Comparison of ENCODE assay signal across 20 mouse cellular contexts in the genomic region with DNA sequence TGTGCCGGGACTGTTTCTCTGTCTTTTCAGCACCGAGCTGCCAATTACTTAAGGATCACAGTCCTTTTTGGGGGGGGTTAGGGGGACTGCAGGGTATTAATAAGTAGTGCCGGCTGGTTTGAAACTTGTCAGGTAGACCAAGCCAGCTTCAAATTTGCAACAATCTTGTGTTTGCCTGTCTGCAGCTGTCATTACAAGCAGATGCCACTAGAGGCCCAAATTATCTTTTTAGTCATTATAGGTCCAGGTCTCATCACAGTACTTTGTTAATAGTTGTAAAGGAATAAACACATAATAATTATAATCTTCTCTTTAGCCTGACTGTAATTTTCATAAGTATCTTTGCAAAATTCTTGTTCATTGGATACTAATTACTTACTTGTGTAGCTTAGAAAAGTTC. TPM values are rescaled to one million over a fixed set of nuclear protein-coding genes. Genes with fewer than 3 reads are reported as not detected.
DNase-seq lines count a peak whose midpoint lies in the region; TF ChIP-seq lines count a peak whose summit lies in the region.
"Had no signal": no experiment of that assay in that cellular context is flagged by ENCODE, and none has a peak within 500 bp of the region (broad histone marks: within the 10 kb centered on the region; RNA-seq: fewer than 3 reads in every experiment).

No protein-coding gene starts in this region.

- no peak for TF ChIP-seq POLR2A in CH12.LX (IDR thresholded peaks at IDR 0.05; ENCODE audit: low read depth, low read length)
- no peak for TF ChIP-seq POLR2A in brain, embryonic 14.5 days (IDR thresholded peaks at IDR 0.05; ENCODE audit: borderline replicate concordance, extremely low read depth, insufficient read depth, insufficient read length, poor library complexity, severe bottlenecking)

- intact Hi-C loops in gastrocnemius, adult 2 months (cut with DNase I) = no loop called here
- intact Hi-C loops in gastrocnemius, postnatal 14 days (cut with DNase I; ENCODE audit: low total_unique reads) = loop anchor here (10.0 kb wide), 1 partner anchor 90 kb away; no protein-coding TSS in a partner anchor
- intact Hi-C loops in left cerebral cortex, adult 2 months (cut with DNase I) = no loop called here

- no peak overlapping the region for H3K9ac ChIP-seq in CH12.LX (ENCODE audit: insufficient read depth, low read depth)
- H3K9ac ChIP-seq: hindbrain, embryonic 13.5 days; intestine, embryonic 15.5 days had no signal

- no peak for DNase-seq in gastrocnemius, adult 2 months
- DNase-seq in gastrocnemius, postnatal 14 days = no peak
- DNase-seq in left cerebral cortex, adult 2 months (ENCODE audit: extremely low spot score in 1 of 2, low spot score in 2 of 2) = no peak
- no peak for DNase-seq in left cerebral cortex, adult 9 months (ENCODE audit: low spot score in 2 of 2)
- DNase-seq in CH12.LX (ENCODE audit: extremely low read depth) = no peak
- peak; percentile 26 for DNase-seq in brain, embryonic 14.5 days (ENCODE audit: low read depth)
- no peak for DNase-seq in urinary bladder, postnatal 25 days (ENCODE audit: low spot score)
- no peak for DNase-seq in spleen, postnatal 10 days (ENCODE audit: low spot score in 2 of 2)
- DNase-seq: adrenal gland, adult 2 months; B cell, adult 2 months; cerebellum, adult 9-10 months; gastrocnemius, postnatal 10 days; kidney, postnatal 10 days; left cerebral cortex, postnatal 4 days; liver; right cerebral cortex, postnatal 4 days had no signal

- H3K4me1 ChIP-seq in CH12.LX (ENCODE audit: control insufficient read depth in 1 of 2, insufficient read depth in 2 of 2) = no peaks in the 10 kb centered on the region; a peak in 1 of 4 replicates
- H3K4me1 ChIP-seq: hindbrain, embryonic 13.5 days; intestine, embryonic 15.5 days had no signal

- no peaks in the 10 kb centered on the region for H3K36me3 ChIP-seq in CH12.LX (replicated peaks in 1 of 2; ENCODE audit: control insufficient read depth in 1 of 2, insufficient read depth in 1 of 2, low read length in 1 of 2)
- H3K36me3 ChIP-seq: hindbrain, embryonic 13.5 days; intestine, embryonic 15.5 days had no signal

- TF ChIP-seq EP300 in CH12.LX (IDR thresholded peaks at IDR 0.05; ENCODE audit: low read length) = no peak

- no peaks in the 10 kb centered on the region for H3K27me3 ChIP-seq in CH12.LX (replicated peaks)
- H3K27me3 ChIP-seq: hindbrain, embryonic 13.5 days; intestine, embryonic 15.5 days had no signal

- H3K27ac ChIP-seq in gastrocnemius, adult 2 months = no peak overlapping the region
- H3K27ac ChIP-seq in left cerebral cortex, adult 2 months = no peak overlapping the region
- no peak overlapping the region for H3K27ac ChIP-seq in CH12.LX (ENCODE audit: insufficient read depth, low read depth)
- H3K27ac ChIP-seq: hindbrain, embryonic 13.5 days; intestine, embryonic 15.5 days had no signal

- TF ChIP-seq RAD21 in CH12.LX (IDR thresholded peaks at IDR 0.05; ENCODE audit: low read depth, low read length) = peak; percentile 15

- H3K4me3 ChIP-seq in gastrocnemius, adult 2 months = no peak overlapping the region
- H3K4me3 ChIP-seq in left cerebral cortex, adult 2 months = no peak overlapping the region
- no peak overlapping the region for H3K4me3 ChIP-seq in CH12.LX (replicated peaks in 1 of 3; ENCODE audit: low read depth in 2 of 3, low read length in 2 of 3, poor library complexity in 1 of 3)
- H3K4me3 ChIP-seq: hindbrain, embryonic 13.5 days; intestine, embryonic 15.5 days had no signal

- H3K9me3 ChIP-seq in CH12.LX (replicated peaks; ENCODE audit: low read length) = no peaks in the 10 kb centered on the region
- H3K9me3 ChIP-seq: hindbrain, embryonic 13.5 days; intestine, embryonic 15.5 days had no signal

- dilution Hi-C loops in CH12.LX (cut with MboI; ENCODE audit: extremely low pct_ligation_motif_present, extremely low pct_unique_long_range_greater_than_20kb, low sequenced_read_pairs) = no loop called here

- TF ChIP-seq CTCF in gastrocnemius, adult 2 months (IDR thresholded peaks at IDR 0.05) = peak; percentile 38
- TF ChIP-seq CTCF in left cerebral cortex, adult 2 months (IDR thresholded peaks at IDR 0.05) = peak; percentile 52
- TF ChIP-seq CTCF in CH12.LX (conservative IDR thresholded peaks at IDR 0.05 in 1 of 2, IDR thresholded peaks at IDR 0.05 in 1 of 2; ENCODE audit: low read depth in 2 of 2, low read length in 2 of 2) = peak; percentile 54 to 55; a peak in 3 of 4 replicates
- TF ChIP-seq CTCF in brain, embryonic 14.5 days (IDR thresholded peaks at IDR 0.05; ENCODE audit: borderline replicate concordance, extremely low read depth, insufficient read depth, insufficient read length) = peak; percentile 39; the same call in 1 of the 2 replicates

- no peaks in the 10 kb centered on the region for H3K79me2 ChIP-seq in CH12.LX (replicated peaks; ENCODE audit: control insufficient read depth, extremely low read depth, insufficient read depth, poor library complexity, severe bottlenecking)

- H3K4me2 ChIP-seq in CH12.LX (ENCODE audit: insufficient read depth, low read depth, poor library complexity, severe bottlenecking) = no peak overlapping the region
- H3K4me2 ChIP-seq: hindbrain, embryonic 13.5 days; intestine, embryonic 15.5 days had no signal

- in situ Hi-C loops in CH12.LX (cut with MboI; ENCODE audit: low pct_ligation_motif_present, low pct_unique_long_range_greater_than_20kb, low sequenced_read_pairs) = no loop called here

TF ChIP-seq in CH12.LX, 34 proteins besides CTCF, POLR2A, EP300 and RAD21:
- TF ChIP-seq CHD2 (IDR thresholded peaks at IDR 0.05; ENCODE audit: low read length) (no peak), SMC3 (IDR thresholded peaks at IDR 0.05; ENCODE audit: low read depth, low read length) (peak; percentile 20; the same call in 1 of the 2 replicates)

RNA-seq across cellular contexts. Expression of a gene that starts 14.7 kb away (rescaled TPM):
- under 1 TPM in 1 of 2 experiments, not detected in 1; 0.05 TPM for total RNA-seq in gastrocnemius, adult 2 months (2021)
- not detected for total RNA-seq in gastrocnemius, postnatal 14 days (2021)
- total RNA-seq in left cerebral cortex, adult 2 months (2021) = 1 to 10 TPM; 6.7 to 9.1 TPM
- total RNA-seq in CH12.LX (2012; rRNA removed) = 0.04 and 0.13 TPM in 2 replicates
- total RNA-seq in CH12.LX (2014; rRNA removed) = not detected in 2 replicates
- polyA plus RNA-seq in CH12.LX (2012; ENCODE audit: insufficient read length, low read depth) = 0.15 TPM in 1 of 2 replicates, not detected in the other
- polyA plus RNA-seq in brain, embryonic 14.5 days (2012; rRNA removed) = 4.0 and 5.0 TPM in 2 replicates
- total RNA-seq: heart, postnatal 25 days; megakaryocyte progenitor cell, adult 5-6 weeks had no signal

Comparison
In these comparisons a context has a peak if more than half of its experiments do, and no peak if none do; other contexts are left out.
1. RNA of a gene that starts 14.7 kb away (total RNA-seq): 6.7 to 9.1 TPM in left cerebral cortex, adult 2 months; 0.04 to 0.13 TPM in CH12.LX, not detected in gastrocnemius, postnatal 14 days and 0.05 TPM in gastrocnemius, adult 2 months; every median in the first group is over 4 times any median in the second.
2. Peak in every context shown above with its lines, with median percentiles within 50 percentile points of each other: CTCF ChIP-seq.